Mouse (Mus musculus): ENCODE results near the gene 1700123O20Rik.

1700123O20Rik gene

DNA sequence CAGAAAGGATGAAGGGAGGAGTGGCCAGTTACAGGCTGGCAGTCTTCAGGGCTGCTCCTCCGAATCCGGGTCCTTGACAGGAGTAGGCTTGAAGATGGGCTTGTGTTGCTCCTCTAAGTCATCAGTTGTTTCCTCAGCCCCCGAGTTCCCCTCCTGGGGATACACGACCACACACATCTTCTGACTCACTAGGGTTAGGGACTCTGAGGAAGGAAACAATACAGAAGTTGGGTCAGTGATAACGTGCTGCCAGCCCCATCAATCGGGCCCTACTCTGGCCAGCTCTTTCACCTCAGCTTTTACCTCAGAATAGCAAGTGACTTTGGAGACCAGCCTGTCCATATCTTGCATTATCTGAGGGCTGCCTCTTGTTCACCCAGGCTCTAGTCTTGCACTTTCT lies 38.0 kb downstream of the 1700123O20Rik start:
- DNase-seq (ENCODE audit: low spot score in 2 of 2), result no peak

- DNase-seq (ENCODE audit: low spot score in 2 of 2), result no peak
Observed at GRCm38 (mm10) chr14:54727565-54727964, 41.5 kb downstream of the 1700123O20Rik start.

- no peak for DNase-seq (ENCODE audit: low spot score in 2 of 2)
Observed at GRCm38 (mm10) chr14:54728823-54729653, 43.0 kb downstream of the 1700123O20Rik start.

DNA sequence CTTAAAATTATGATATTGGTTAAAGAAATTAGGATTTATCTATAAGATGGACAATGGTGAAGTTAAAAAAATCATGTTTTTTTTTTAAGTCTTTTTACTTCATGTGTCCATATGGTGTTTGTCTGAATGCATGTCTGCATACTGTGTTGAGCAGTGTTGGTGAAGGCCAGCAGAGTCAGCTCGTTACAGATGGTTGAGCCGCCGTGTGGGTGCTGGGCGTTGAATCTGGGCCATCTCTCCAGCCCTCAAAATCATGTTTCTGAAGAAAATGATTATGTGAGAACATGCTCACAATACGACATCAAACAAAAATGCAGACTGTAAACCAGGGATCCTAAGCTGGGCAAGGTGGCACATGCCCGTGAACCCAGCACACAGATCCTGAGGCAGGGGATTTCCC lies 44.3 kb downstream of the 1700123O20Rik start:
- no peak for DNase-seq (ENCODE audit: low spot score in 2 of 2)

DNA sequence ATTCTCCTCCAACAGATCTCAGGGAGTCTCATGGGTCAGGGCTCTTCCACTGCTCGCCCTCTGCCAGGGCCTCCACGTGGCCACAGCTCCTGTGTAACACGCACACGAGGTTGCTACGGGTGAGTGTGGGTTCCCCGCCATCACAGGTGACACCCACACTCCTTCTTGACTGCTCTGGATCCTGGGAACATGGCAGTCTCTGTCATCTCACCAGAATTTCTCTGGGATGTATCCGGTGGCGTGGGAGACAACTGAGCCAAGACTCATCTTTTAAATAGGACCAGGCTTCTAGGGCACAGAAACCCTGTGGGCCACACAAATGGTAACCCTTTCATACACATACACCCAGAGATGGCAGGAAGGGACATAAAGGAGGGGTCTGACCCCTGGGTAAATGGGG lies 46.2 kb downstream of the 1700123O20Rik start:
- DNase-seq (ENCODE audit: low spot score in 2 of 2), result no peak

- no peak for DNase-seq (ENCODE audit: low spot score in 2 of 2)
Observed at GRCm38 (mm10) chr14:54734004-54734403, 48.0 kb downstream of the 1700123O20Rik start.

GRCm38 (mm10) chr14:54735221-54735620 lies 49.2 kb downstream of the 1700123O20Rik start:
- no peak for DNase-seq (ENCODE audit: low spot score in 2 of 2)

DNA sequence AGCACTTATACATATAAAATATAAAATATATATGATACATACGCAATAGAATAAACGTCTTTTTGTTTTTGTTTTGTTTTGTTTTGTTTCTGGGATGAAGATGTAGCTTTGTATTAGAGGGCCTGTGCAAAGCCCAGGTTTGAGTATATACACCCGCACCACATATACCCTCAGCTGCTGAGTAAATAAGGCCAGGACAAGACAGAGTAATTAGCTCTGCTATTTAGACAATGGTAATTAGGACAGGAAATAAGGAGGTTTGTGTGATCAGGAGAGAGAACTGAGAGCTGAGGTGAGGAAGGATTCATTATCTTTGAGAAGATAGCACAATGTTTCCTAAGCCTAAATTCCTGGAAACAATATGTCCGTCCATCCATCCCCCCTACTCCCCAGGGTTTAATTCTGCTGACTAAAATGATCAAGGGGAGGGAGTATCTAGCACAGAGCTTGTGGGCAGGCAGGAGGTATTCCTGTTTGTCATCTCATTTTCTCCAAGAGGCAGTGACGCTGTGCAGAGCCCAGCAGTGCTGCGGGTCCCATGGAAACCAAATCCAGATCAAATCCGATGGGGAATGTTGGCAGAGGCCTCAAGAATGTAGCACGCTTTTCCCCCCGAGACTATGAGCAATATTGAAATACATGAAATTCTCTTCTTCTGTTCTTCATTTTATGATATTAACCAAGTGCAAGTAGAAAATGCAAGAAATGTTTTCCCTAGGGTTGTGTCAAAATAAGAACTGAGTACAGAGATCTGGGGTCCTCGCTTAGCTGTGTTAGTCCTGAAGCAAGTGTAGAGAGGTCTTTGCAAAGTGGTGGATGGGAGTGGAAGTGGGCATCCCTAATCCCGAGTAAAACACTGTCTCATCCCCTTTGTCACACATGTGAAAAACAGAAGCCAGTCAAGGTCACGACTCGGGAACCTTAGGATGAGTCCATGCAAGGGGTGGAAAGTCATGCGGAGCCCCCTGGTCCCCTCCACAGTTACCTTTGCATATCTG lies 50.8 kb downstream of the 1700123O20Rik start:
- DNase-seq (ENCODE audit: low spot score in 2 of 2), result no peak

- DNase-seq (ENCODE audit: low spot score in 2 of 2), result no peak
Observed at GRCm38 (mm10) chr14:54737634-54738033, 51.6 kb downstream of the 1700123O20Rik start.

Data from urinary bladder, adult 18-20 months (tissue).